Mouse (Mus musculus) myocyte (in vitro differentiated cells): ENCODE data around the gene Olfr76. TPM values are rescaled to one million over a fixed set of nuclear protein-coding genes. Genes with fewer than 3 reads are reported as not detected.
"Not testable (repeated sequence)": the region's sequence is repeated elsewhere in the genome, so short reads cannot be mapped to it uniquely, and the experiment has no call there.

Experiments used
- H3K27me3 ChIP-seq: one replicate; pipeline ENCODE4 v1.6.1; 2011; ENCODE audit not compliant: control insufficient read depth, insufficient read depth, insufficient read length
- H3K36me3 ChIP-seq: one replicate; pipeline ENCODE4 v1.6.1; 2011; ENCODE audit not compliant: control insufficient read depth, insufficient read depth
- H3K4me2 ChIP-seq: one replicate; pipeline ENCODE4 v1.6.1; 2011; ENCODE audit warnings: low read depth, control low read depth
- H3K4me3 ChIP-seq: one replicate; pipeline ENCODE4 v1.5.1; 2011; ENCODE audit warnings: mild to moderate bottlenecking, control low read depth, moderate library complexity
- H3K79me2 ChIP-seq: one replicate; pipeline ENCODE4 v1.6.1; 2011; ENCODE audit not compliant: control insufficient read depth, insufficient read depth
- H3ac ChIP-seq: one replicate; pipeline ENCODE4 v1.6.1; 2011; ENCODE audit not compliant: control insufficient read depth, insufficient read length
- CEBPB ChIP-seq: IDR thresholded peaks from 2 replicates; pipeline ENCODE4 v1.6.1; 2011; ENCODE audit warnings: mild to moderate bottlenecking, moderate library complexity; ENCODE audit not compliant: poor library complexity, insufficient read depth, severe bottlenecking
- E2F4 ChIP-seq: IDR thresholded peaks from one replicate; pipeline ENCODE4 v1.6.1; 2011; ENCODE audit warnings: mild to moderate bottlenecking, control low read depth, moderate library complexity; ENCODE audit not compliant: insufficient read depth
- MAX ChIP-seq: IDR thresholded peaks from one replicate; pipeline ENCODE4 v1.6.1; 2011; ENCODE audit warnings: low read depth, mild to moderate bottlenecking, control low read depth
- MYOD1 ChIP-seq, 3 experiments: IDR thresholded peaks; one replicate each; pipeline ENCODE4 v1.6.1; 2011; ENCODE audit warnings: control low read depth in 2 of 3, low read depth in 2 of 3, mild to moderate bottlenecking in 2 of 3, moderate library complexity in 1 of 3; ENCODE audit not compliant: insufficient read length in 2 of 3, control insufficient read depth in 1 of 3
- MYOG ChIP-seq, 3 experiments: IDR thresholded peaks; one replicate each; pipeline ENCODE4 v1.6.1; 2011; ENCODE audit warnings: control low read depth in 2 of 3, low read depth in 2 of 3, mild to moderate bottlenecking in 2 of 3; ENCODE audit not compliant: insufficient read length in 2 of 3, control insufficient read depth in 1 of 3, insufficient read depth in 1 of 3
- POLR2A ChIP-seq: IDR thresholded peaks from one replicate; pipeline ENCODE4 v1.6.1; 2011; ENCODE audit warnings: low read depth, mild to moderate bottlenecking, control low read depth, moderate library complexity; ENCODE audit not compliant: insufficient read length
- POLR2AphosphoS2 ChIP-seq: IDR thresholded peaks from one replicate; pipeline ENCODE4 v1.6.1; 2011; ENCODE audit warnings: low read depth, control low read depth; ENCODE audit not compliant: insufficient read length
- REST ChIP-seq: IDR thresholded peaks from one replicate; pipeline ENCODE4 v1.6.1; 2011; ENCODE audit warnings: mild to moderate bottlenecking, control low read depth, moderate library complexity; ENCODE audit not compliant: insufficient read depth, insufficient read length
- SRF ChIP-seq: IDR thresholded peaks from one replicate; pipeline ENCODE4 v1.6.1; 2011; ENCODE audit warnings: low read depth; ENCODE audit not compliant: control insufficient read depth, insufficient read length
- TCF12 ChIP-seq: IDR thresholded peaks from one replicate; pipeline ENCODE4 v1.6.1; 2011; ENCODE audit warnings: mild to moderate bottlenecking, control low read depth; ENCODE audit not compliant: poor library complexity, insufficient read depth, severe bottlenecking
- TCF3 ChIP-seq: IDR thresholded peaks from one replicate; pipeline ENCODE4 v1.6.1; 2011; ENCODE audit warnings: low read depth, control low read depth; ENCODE audit not compliant: insufficient read length
- USF1 ChIP-seq: IDR thresholded peaks from one replicate; pipeline ENCODE4 v1.6.1; 2011; ENCODE audit warnings: low read depth, mild to moderate bottlenecking, control low read depth, moderate library complexity
- polyA plus RNA-seq: library from polyadenylated mRNA; unstranded; fragments of >200 nt; fragmentation: generic; extraction: Trizol; gene quantifications from one replicate; pipeline ENCODE4 v1.2.1, GENCODE M21; 2012; ENCODE audit warnings: missing spikeins

Olfr76 gene
- not detected for polyA plus RNA-seq

- H3K79me2 ChIP-seq: no peaks in the 10 kb centered on the region
- TF ChIP-seq USF1 (no peak), POLR2AphosphoS2 (no peak), SRF (no peak), TCF3 (no peak), POLR2A (no peak), REST (no peak), E2F4 (no peak), CEBPB (no peak), MAX (no peak), MYOD1 (IDR thresholded peaks at IDR 0.05; ENCODE audit: control insufficient read depth in 1 of 3, insufficient read length in 2 of 3, low read depth in 2 of 3) (no peak), TCF12 (no peak), MYOG (IDR thresholded peaks at IDR 0.05; ENCODE audit: control insufficient read depth in 1 of 3, insufficient read depth in 1 of 3, insufficient read length in 2 of 3, low read depth in 2 of 3) (no peak)
- no peaks in the 10 kb centered on the region for H3K36me3 ChIP-seq
- no peaks in the 10 kb centered on the region for H3K27me3 ChIP-seq
- no peak within 1 kb of the TSS for H3K4me3 ChIP-seq
- no peak within 1 kb of the TSS for H3K4me2 ChIP-seq
- H3ac ChIP-seq: no peak within 1 kb of the TSS
Measured at GRCm38 (mm10) chr19:12123103-12123502, at the start of gene Olfr76. Gene Olfr76 (minus strand): TSS chr19:12123203.

DNA sequence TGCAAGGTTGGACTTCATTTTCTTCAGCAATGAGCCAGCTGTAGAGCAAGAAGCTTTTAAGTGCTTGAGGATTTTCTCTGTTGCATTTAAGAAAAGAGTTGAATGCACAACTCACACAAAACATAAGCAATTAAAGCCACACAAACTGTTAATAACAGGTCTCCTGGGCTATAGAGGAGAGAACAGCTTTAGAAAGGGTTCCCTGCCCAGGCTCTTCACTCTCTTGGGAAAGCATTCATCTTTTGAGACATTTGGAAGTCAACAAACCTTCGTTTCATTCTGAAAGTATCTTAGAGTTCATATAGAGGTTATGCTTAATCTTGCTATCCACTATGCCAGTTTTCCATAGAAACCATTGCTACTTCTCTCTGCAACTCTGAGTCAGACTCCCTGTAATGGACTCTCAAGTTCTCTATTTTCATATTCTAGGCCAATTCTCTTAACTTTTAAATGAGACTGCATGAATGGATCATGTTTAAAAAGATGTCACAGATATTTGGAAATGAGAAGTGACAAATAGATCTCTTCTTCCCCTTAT, 47.1 kb upstream of the Olfr76 start, which contains the start of gene Olfr1555-ps1:
Gene Olfr1555-ps1 (minus strand): TSS at position 51 of the 538 bp plus-strand sequence.
- not testable (repeated sequence) for H3K79me2 ChIP-seq, H3K4me3 ChIP-seq, H3K27me3 ChIP-seq, H3K4me2 ChIP-seq, H3ac ChIP-seq, H3K36me3 ChIP-seq

DNA sequence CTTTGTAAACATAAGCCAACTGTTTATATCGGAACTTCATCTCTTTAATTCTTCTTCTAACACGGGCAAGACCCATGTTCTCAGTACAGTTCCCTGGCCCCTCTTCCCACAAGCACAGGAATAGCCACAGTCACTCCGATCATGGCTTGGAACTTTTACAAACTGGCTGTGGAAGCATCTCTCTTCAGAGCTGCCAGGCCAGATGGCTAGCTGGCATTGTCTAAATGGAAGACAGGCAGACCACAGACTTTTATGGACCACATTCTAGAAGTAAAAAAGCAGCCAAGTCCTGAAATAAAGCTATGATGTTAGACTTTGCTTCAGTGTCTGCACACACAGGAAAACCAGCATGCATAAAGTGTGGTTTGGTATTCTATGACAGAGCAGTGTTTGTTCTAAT, 22.4 kb upstream of the Olfr76 start:
- Histone ChIP-seq H3K79me2 (no peaks in the 10 kb centered on the region), H3ac (no peak overlapping the region), H3K36me3 (no peaks in the 10 kb centered on the region), H3K4me2 (no peak overlapping the region), H3K27me3 (no peaks in the 10 kb centered on the region), H3K4me3 (no peak overlapping the region)
- TF ChIP-seq MYOD1 (IDR thresholded peaks at IDR 0.05; ENCODE audit: control insufficient read depth in 1 of 3, insufficient read length in 2 of 3, low read depth in 2 of 3): no peak
- no peak for TF ChIP-seq MAX
- no peak for TF ChIP-seq POLR2A
- TF ChIP-seq TCF3: no peak
- TF ChIP-seq TCF12: no peak
- TF ChIP-seq REST: no peak
- TF ChIP-seq POLR2AphosphoS2: no peak
- no peak for TF ChIP-seq SRF

DNA sequence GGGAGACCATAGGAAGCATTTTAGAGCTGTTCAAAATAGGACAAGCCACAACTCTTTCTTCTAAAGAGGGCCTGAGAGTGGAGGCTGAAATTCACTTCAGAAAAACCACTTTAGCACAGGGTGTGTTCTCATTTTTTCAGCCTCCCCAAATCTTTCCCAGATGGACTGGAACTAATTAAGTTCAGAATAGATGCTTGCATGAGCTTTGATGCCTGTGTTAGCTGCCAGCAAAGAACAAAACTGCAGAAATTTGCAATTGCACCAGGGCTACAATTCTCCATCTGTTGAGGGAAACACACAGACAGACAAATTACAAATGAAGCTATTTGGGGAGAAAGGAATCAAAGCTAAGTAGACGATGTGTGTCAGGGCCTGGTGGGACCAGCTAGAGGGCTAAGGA, 20.4 kb upstream of the Olfr76 start:
- no peaks in the 10 kb centered on the region for H3K79me2 ChIP-seq
- no peak overlapping the region for H3ac ChIP-seq
- no peak overlapping the region for H3K4me3 ChIP-seq
- no peaks in the 10 kb centered on the region for H3K36me3 ChIP-seq
- H3K27me3 ChIP-seq: no peaks in the 10 kb centered on the region
- no peak overlapping the region for H3K4me2 ChIP-seq
- TF ChIP-seq TCF12: no peak
- no peak for TF ChIP-seq USF1
- no peak for TF ChIP-seq MAX
- TF ChIP-seq POLR2AphosphoS2: no peak
- TF ChIP-seq SRF: no peak
- TF ChIP-seq CEBPB: no peak
- no peak for TF ChIP-seq MYOD1 (IDR thresholded peaks at IDR 0.05; ENCODE audit: control insufficient read depth in 1 of 3, insufficient read length in 2 of 3, low read depth in 2 of 3)
- TF ChIP-seq MYOG (IDR thresholded peaks at IDR 0.05; ENCODE audit: control insufficient read depth in 1 of 3, insufficient read depth in 1 of 3, insufficient read length in 2 of 3, low read depth in 2 of 3): no peak
- TF ChIP-seq REST: no peak
- no peak for TF ChIP-seq TCF3
- TF ChIP-seq E2F4: no peak
- TF ChIP-seq POLR2A: no peak

- no peaks in the 10 kb centered on the region for H3K79me2 ChIP-seq
- no peak overlapping the region for H3ac ChIP-seq
- H3K27me3 ChIP-seq: no peaks in the 10 kb centered on the region
- no peaks in the 10 kb centered on the region for H3K36me3 ChIP-seq
- H3K4me2 ChIP-seq: no peak overlapping the region
- TF ChIP-seq CEBPB: no peak
- no peak for TF ChIP-seq POLR2AphosphoS2
- no peak for TF ChIP-seq MYOG (IDR thresholded peaks at IDR 0.05; ENCODE audit: control insufficient read depth in 1 of 3, insufficient read depth in 1 of 3, insufficient read length in 2 of 3, low read depth in 2 of 3)
- TF ChIP-seq USF1: no peak
- no peak for TF ChIP-seq SRF
- no peak for TF ChIP-seq MYOD1 (IDR thresholded peaks at IDR 0.05; ENCODE audit: control insufficient read depth in 1 of 3, insufficient read length in 2 of 3, low read depth in 2 of 3)
- no peak for TF ChIP-seq E2F4
- no peak for TF ChIP-seq REST
- TF ChIP-seq POLR2A: no peak
- no peak for TF ChIP-seq TCF3
- TF ChIP-seq MAX: no peak
- TF ChIP-seq TCF12: no peak
- no peak overlapping the region for H3K4me3 ChIP-seq
Measured at GRCm38 (mm10) chr19:12134289-12134688, 11.3 kb upstream of the Olfr76 start.
